8 mouse cellular contexts compared by ENCODE assay signal in genomic region chr6:48396008-48396595, GRCm38 (mm10). TPM values are rescaled to one million over a fixed set of nuclear protein-coding genes. Genes with fewer than 3 reads are reported as not detected.
DNase-seq lines count a peak whose midpoint lies in the region; ATAC-seq and TF ChIP-seq lines count a peak whose summit lies in the region.

No protein-coding gene starts in this region.

- H3K4me1 ChIP-seq in kidney, embryonic 14.5 days (ENCODE audit: control insufficient read depth, insufficient read depth, low read length), result peaks cover 10% of the 10 kb centered on the region
- peaks cover 19% of the 10 kb centered on the region for H3K4me1 ChIP-seq in forebrain, embryonic 16.5 days (replicated peaks; ENCODE audit: control insufficient read depth, insufficient read depth, low read length)
- peaks cover 0 to 5% of the 10 kb centered on the region in 2 experiments; a peak in 2 of 4 replicates for H3K4me1 ChIP-seq in liver, embryonic 14.5 days (replicated peaks; ENCODE audit: control insufficient read depth in 2 of 2, insufficient read depth in 2 of 2, low read length in 1 of 2)

- TF ChIP-seq EP300 in liver, embryonic 14.5 days (IDR thresholded peaks at IDR 0.05; ENCODE audit: low read depth), result no peak

- H3K4me2 ChIP-seq in kidney, embryonic 14.5 days (replicated peaks; ENCODE audit: low read depth, low read length), result peak overlapping the region; percentile 84
- peak overlapping the region; percentile 81 for H3K4me2 ChIP-seq in forebrain, embryonic 16.5 days (ENCODE audit: low read length)
- peak overlapping the region; percentile 77 for H3K4me2 ChIP-seq in liver, embryonic 14.5 days (ENCODE audit: low read depth)

- H3K36me3 ChIP-seq in kidney, embryonic 14.5 days (ENCODE audit: control insufficient read depth, insufficient read depth, low read length), result no peaks in the 10 kb centered on the region; the same call in 1 of the 2 replicates
- no peaks in the 10 kb centered on the region for H3K36me3 ChIP-seq in forebrain, embryonic 16.5 days (ENCODE audit: control insufficient read depth, insufficient read depth)
- no peaks in the 10 kb centered on the region for H3K36me3 ChIP-seq in liver, embryonic 14.5 days (replicated peaks; ENCODE audit: control insufficient read depth, insufficient read depth, low read depth)

- H3K27ac ChIP-seq in kidney, embryonic 14.5 days (ENCODE audit: low read depth, low read length), result peak overlapping the region; percentile 53
- H3K27ac ChIP-seq in forebrain, embryonic 16.5 days (ENCODE audit: low read length), result peak overlapping the region; percentile 84
- H3K27ac ChIP-seq in liver, embryonic 14.5 days, result no peak overlapping the region

- no peak for DNase-seq in kidney, postnatal 10 days
- peak; percentile 11 for DNase-seq in T-cell, adult 2 months (ENCODE audit: low spot score)
- DNase-seq in liver, embryonic 14.5 days (ENCODE audit: low read depth in 3 of 3, low spot score in 3 of 3), result no peak
- DNase-seq in adrenal gland, postnatal 14 days, result no peak
- no peak for DNase-seq in thymus, adult 18-20 months

- no peaks in the 10 kb centered on the region for H3K27me3 ChIP-seq in kidney, embryonic 14.5 days (ENCODE audit: control insufficient read depth, insufficient read depth, low read length)
- no peaks in the 10 kb centered on the region for H3K27me3 ChIP-seq in forebrain, embryonic 16.5 days (replicated peaks; ENCODE audit: control insufficient read depth, insufficient read depth, low read length)
- H3K27me3 ChIP-seq in liver, embryonic 14.5 days (ENCODE audit: control insufficient read depth, insufficient read depth, low read length), result no peaks in the 10 kb centered on the region

- TF ChIP-seq CTCF in liver, embryonic 14.5 days (IDR thresholded peaks at IDR 0.05; ENCODE audit: low read depth), result no peak

- peak overlapping the region; percentile 83 for H3K9ac ChIP-seq in kidney, embryonic 14.5 days (ENCODE audit: low read depth, low read length)
- H3K9ac ChIP-seq in forebrain, embryonic 16.5 days (replicated peaks; ENCODE audit: low read depth, low read length), result peak overlapping the region; percentile 74
- peak overlapping the region; percentile 66 for H3K9ac ChIP-seq in liver, embryonic 14.5 days (replicated peaks)

- ATAC-seq in kidney, embryonic 14.5 days (ENCODE audit: low FRiP score, low TSS enrichment), result no peak
- ATAC-seq in forebrain, embryonic 16.5 days, result no peak
- no peak for ATAC-seq in liver, embryonic 14.5 days (ENCODE audit: insufficient read depth)
- no peak for ATAC-seq in megakaryocyte progenitor cell, adult 5-6 weeks (replicated peaks; ENCODE audit: poor library complexity)

- peak overlapping the region; percentile 63 for H3K4me3 ChIP-seq in kidney, embryonic 14.5 days (ENCODE audit: low read length)
- peak overlapping the region; percentile 92 for H3K4me3 ChIP-seq in forebrain, embryonic 16.5 days (replicated peaks; ENCODE audit: low read length)
- H3K4me3 ChIP-seq in liver, embryonic 14.5 days (ENCODE audit: insufficient read depth in 1 of 2, low read depth in 2 of 2, low read length in 2 of 2), result peak overlapping the region; percentile 68 to 73

- no peaks in the 10 kb centered on the region for H3K9me3 ChIP-seq in kidney, embryonic 14.5 days (ENCODE audit: control insufficient read depth, low read length)
- no peaks in the 10 kb centered on the region for H3K9me3 ChIP-seq in forebrain, embryonic 16.5 days (ENCODE audit: control insufficient read depth, low read length)
- H3K9me3 ChIP-seq in liver, embryonic 14.5 days (ENCODE audit: control insufficient read depth, low read length), result no peaks in the 10 kb centered on the region

- 30% methylated on average over 15 of the region's 15 CpGs for WGBS in kidney, embryonic 14.5 days
- WGBS in forebrain, embryonic 16.5 days, result 32% methylated on average over 15 of the region's 15 CpGs
- 31% methylated on average over 15 of the region's 15 CpGs for WGBS in liver, embryonic 14.5 days (ENCODE audit: insufficient replicate concordance)

RNA-seq across cellular contexts. Expression of gene Krba1, which starts 0.7 kb away (rescaled TPM):
- polyA plus RNA-seq in kidney, embryonic 14.5 days (2014; fragmentation: Nextera tagmentation; extraction: Ambion mirVana), result 16.0 and 23.4 TPM in 2 replicates
- polyA plus RNA-seq in forebrain, embryonic 16.5 days (2015; fragmentation: Nextera tagmentation; extraction: Ambion mirVana), result 28.4 and 30.9 TPM in 2 replicates
- 1.6 and 2.0 TPM in 2 replicates for polyA plus RNA-seq in liver, embryonic 14.5 days (2012; rRNA removed)
- 0.94 and 1.0 TPM in 2 replicates for polyA plus RNA-seq in liver, embryonic 14.5 days (2014; fragmentation: Nextera tagmentation; extraction: Ambion mirVana)
- total RNA-seq in megakaryocyte progenitor cell, adult 5-6 weeks (2015), result 0.98 and 2.5 TPM in 2 replicates
- total RNA-seq in megakaryocyte progenitor cell, adult 5-6 weeks (2017), result 2.0 and 3.1 TPM in 2 replicates
- 26.3 and 30.5 TPM in 2 replicates for total RNA-seq in adrenal gland, postnatal 14 days (2021)

RNA-seq across cellular contexts. Expression of gene Zfp467, which starts 49.5 kb away (rescaled TPM):
- polyA plus RNA-seq in kidney, embryonic 14.5 days (2014; fragmentation: Nextera tagmentation; extraction: Ambion mirVana), result 27.8 and 31.4 TPM in 2 replicates
- 28.7 and 29.8 TPM in 2 replicates for polyA plus RNA-seq in forebrain, embryonic 16.5 days (2015; fragmentation: Nextera tagmentation; extraction: Ambion mirVana)
- 2.2 and 2.8 TPM in 2 replicates for polyA plus RNA-seq in liver, embryonic 14.5 days (2012; rRNA removed)
- polyA plus RNA-seq in liver, embryonic 14.5 days (2014; fragmentation: Nextera tagmentation; extraction: Ambion mirVana), result 2.3 and 2.9 TPM in 2 replicates
- total RNA-seq in megakaryocyte progenitor cell, adult 5-6 weeks (2015), result 1.6 and 3.4 TPM in 2 replicates
- 0.61 and 1.1 TPM in 2 replicates for total RNA-seq in megakaryocyte progenitor cell, adult 5-6 weeks (2017)
- 41.5 and 42.1 TPM in 2 replicates for total RNA-seq in adrenal gland, postnatal 14 days (2021)

RNA-seq across cellular contexts. Expression of gene Sspo, which starts 51.9 kb away (rescaled TPM):
- polyA plus RNA-seq in kidney, embryonic 14.5 days (2014; fragmentation: Nextera tagmentation; extraction: Ambion mirVana), result 0.17 and 0.53 TPM in 2 replicates
- 0.16 and 0.19 TPM in 2 replicates for polyA plus RNA-seq in forebrain, embryonic 16.5 days (2015; fragmentation: Nextera tagmentation; extraction: Ambion mirVana)
- polyA plus RNA-seq in liver, embryonic 14.5 days (2012; rRNA removed), result 0.04 and 0.09 TPM in 2 replicates
- not detected in 2 replicates for polyA plus RNA-seq in liver, embryonic 14.5 days (2014; fragmentation: Nextera tagmentation; extraction: Ambion mirVana)
- total RNA-seq in megakaryocyte progenitor cell, adult 5-6 weeks (2015), result not detected in 2 replicates
- not detected in 2 replicates for total RNA-seq in megakaryocyte progenitor cell, adult 5-6 weeks (2017)
- total RNA-seq in adrenal gland, postnatal 14 days (2021), result 2.6 TPM in 2 replicates
